In the genomic region with DNA sequence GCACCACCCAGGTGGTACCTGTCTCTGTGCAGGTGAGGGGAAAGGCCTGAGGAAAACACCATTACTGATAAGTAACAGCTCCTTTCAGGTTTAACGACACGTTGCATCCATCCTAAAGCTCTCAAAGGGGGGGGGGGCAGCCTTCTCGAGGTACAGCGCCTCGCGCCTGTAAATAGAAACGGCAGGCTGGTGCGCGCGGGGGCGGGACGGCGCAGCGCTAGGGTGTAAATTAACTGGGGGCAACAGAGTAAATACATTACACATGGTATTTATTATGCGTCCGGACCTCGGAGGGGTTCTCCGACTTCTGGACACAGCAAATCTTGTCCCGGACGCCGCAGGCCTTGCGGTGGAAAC, we compare ENCODE assay signal across 8 mouse cellular contexts.
DNase-seq lines count a peak whose midpoint lies in the region; ATAC-seq and TF ChIP-seq lines count a peak whose summit lies in the region.

No protein-coding gene starts in this region.

- no peak for TF ChIP-seq POLR2A in cerebellum, adult 2 months (IDR thresholded peaks at IDR 0.05; ENCODE audit: borderline replicate concordance, insufficient read depth, low read length)

- peaks cover 7% of the 10 kb centered on the region; the same call in 1 of the 2 replicates for H3K4me1 ChIP-seq in cerebellum, adult 2 months (ENCODE audit: control insufficient read depth, insufficient read depth, low read length)
- peaks cover 33% of the 10 kb centered on the region for H3K4me1 ChIP-seq in megakaryocyte, embryonic 14.5 days
- H3K4me1 ChIP-seq in limb, embryonic 13.5 days: peaks cover 36% of the 10 kb centered on the region
- 0 out of 2 replicates have a peak, but pooled peaks cover 2% of the 10 kb centered on the region for H3K4me1 ChIP-seq in stomach, embryonic 15.5 days

- H3K9ac ChIP-seq in limb, embryonic 13.5 days: peak overlapping the region; percentile 56
- H3K9ac ChIP-seq in stomach, embryonic 15.5 days: no peak overlapping the region

- H3K27ac ChIP-seq in cerebellum, adult 2 months (ENCODE audit: insufficient read depth, low read length): no peak overlapping the region
- peak overlapping the region; percentile 69; the same call in 1 of the 2 replicates for H3K27ac ChIP-seq in limb, embryonic 13.5 days
- H3K27ac ChIP-seq in stomach, embryonic 15.5 days: peak overlapping the region; percentile 44

- H3K4me2 ChIP-seq in limb, embryonic 13.5 days (replicated peaks): peak overlapping the region; percentile 66
- peak overlapping the region; percentile 73 for H3K4me2 ChIP-seq in stomach, embryonic 15.5 days

- no peak for DNase-seq in cerebellum, adult 2 months
- DNase-seq in cerebellum, adult 18-20 months: no peak
- DNase-seq in thymus, postnatal 0 days (ENCODE audit: low spot score): no peak
- DNase-seq in yolk sac, embryonic 10.5 days (ENCODE audit: low spot score): no peak

- H3K36me3 ChIP-seq in megakaryocyte, embryonic 14.5 days (replicated peaks; ENCODE audit: low read length): no peaks in the 10 kb centered on the region
- H3K36me3 ChIP-seq in limb, embryonic 13.5 days: no peaks in the 10 kb centered on the region
- H3K36me3 ChIP-seq in stomach, embryonic 15.5 days: no peaks in the 10 kb centered on the region

- H3K27me3 ChIP-seq in cerebellum, adult 2 months (ENCODE audit: control insufficient read depth, insufficient read depth, low read length): no peaks in the 10 kb centered on the region
- peaks cover 74% of the 10 kb centered on the region for H3K27me3 ChIP-seq in megakaryocyte, embryonic 14.5 days (replicated peaks)
- peaks cover 90% of the 10 kb centered on the region for H3K27me3 ChIP-seq in limb, embryonic 13.5 days
- H3K27me3 ChIP-seq in stomach, embryonic 15.5 days (replicated peaks): peaks cover 12% of the 10 kb centered on the region; the same call in 1 of the 2 replicates

- peaks cover 4% of the 10 kb centered on the region for H3K9me3 ChIP-seq in megakaryocyte, embryonic 14.5 days
- H3K9me3 ChIP-seq in limb, embryonic 13.5 days: no peaks in the 10 kb centered on the region
- H3K9me3 ChIP-seq in stomach, embryonic 15.5 days: no peaks in the 10 kb centered on the region

- TF ChIP-seq CTCF in cerebellum, adult 2 months (IDR thresholded peaks at IDR 0.05; ENCODE audit: borderline replicate concordance, insufficient read depth, low read depth, low read length): no peak

- no peak for ATAC-seq in megakaryocyte, adult 5-6 weeks (ENCODE audit: poor library complexity, severe bottlenecking)
- ATAC-seq in limb, embryonic 13.5 days (ENCODE audit: low FRiP score, low read depth): peak; percentile 9; the same call in 1 of the 2 replicates
- no peak for ATAC-seq in stomach, embryonic 15.5 days (ENCODE audit: insufficient read depth, low FRiP score, low read depth)

- peak overlapping the region; percentile 62 for H3K4me3 ChIP-seq in cerebellum, adult 2 months (replicated peaks; ENCODE audit: insufficient read depth, low read depth, low read length)
- H3K4me3 ChIP-seq in megakaryocyte, embryonic 14.5 days (replicated peaks): peak overlapping the region; percentile 89
- peak overlapping the region; percentile 44 for H3K4me3 ChIP-seq in limb, embryonic 13.5 days
- H3K4me3 ChIP-seq in stomach, embryonic 15.5 days (replicated peaks): peak overlapping the region; percentile 46

- WGBS in cerebellum, adult 2 months: 10% methylated on average over 22 of the region's 22 CpGs
- WGBS in limb, embryonic 13.5 days: 10% methylated on average over 22 of the region's 22 CpGs
- 8% methylated on average over 22 of the region's 22 CpGs for WGBS in stomach, embryonic 15.5 days
